Mouse (Mus musculus) 3134 (cell line): ENCODE results near the gene Ndrg2.
"Not testable (repeated sequence)": the region's sequence is repeated elsewhere in the genome, so short reads cannot be mapped to it uniquely, and the experiment has no call there.

Source experiments
- DNase-seq: peaks from one replicate; pipeline ENCODE4 v3.0.0-alpha.2; 2011; ENCODE audit warnings: low spot score; ENCODE audit not compliant: insufficient read length; ENCODE audit errors: extremely low read depth

Gene Ndrg2

DNA sequence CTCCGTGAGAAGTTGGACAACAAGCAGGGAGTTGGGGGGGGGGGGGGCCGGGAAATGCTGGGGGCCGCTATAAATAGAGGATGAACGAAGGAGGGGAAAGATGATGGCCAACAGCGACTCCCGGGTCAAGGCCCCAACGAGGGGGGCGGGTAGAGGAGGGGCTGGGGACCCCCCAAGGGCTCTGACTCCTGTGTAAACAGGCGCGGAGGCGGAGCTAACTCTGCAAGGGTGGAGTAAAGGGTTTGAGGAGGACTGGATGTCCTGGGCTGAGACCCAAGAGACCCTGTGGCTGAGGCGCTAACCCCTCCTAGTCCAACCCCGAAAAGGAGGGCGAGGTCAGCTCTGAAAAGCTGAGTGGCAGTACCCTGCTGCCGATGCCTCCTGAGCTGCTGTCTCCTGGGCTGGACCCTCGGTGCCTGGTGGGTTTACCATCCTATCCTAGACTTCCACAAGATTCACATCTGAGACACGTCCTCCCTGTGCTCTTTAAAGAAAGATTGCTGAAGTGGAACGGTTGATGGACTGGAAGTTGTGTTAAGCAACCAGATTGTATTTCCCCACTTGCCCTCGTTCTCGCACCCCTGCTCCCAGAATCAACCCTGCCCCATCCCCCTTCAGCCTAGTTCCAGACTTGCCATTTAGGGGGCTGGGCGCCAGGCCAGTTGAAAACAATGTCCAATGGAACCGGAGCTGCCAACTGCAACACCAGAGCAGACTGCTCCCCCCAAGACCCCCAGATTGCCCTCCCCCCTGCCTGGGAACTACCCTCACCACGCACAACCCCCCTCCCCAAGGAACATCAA is at the start of gene Ndrg2:
TSS of gene Ndrg2 (minus strand) at position 199 of the 803 bp plus-strand sequence.
- no peak for DNase-seq

DNA sequence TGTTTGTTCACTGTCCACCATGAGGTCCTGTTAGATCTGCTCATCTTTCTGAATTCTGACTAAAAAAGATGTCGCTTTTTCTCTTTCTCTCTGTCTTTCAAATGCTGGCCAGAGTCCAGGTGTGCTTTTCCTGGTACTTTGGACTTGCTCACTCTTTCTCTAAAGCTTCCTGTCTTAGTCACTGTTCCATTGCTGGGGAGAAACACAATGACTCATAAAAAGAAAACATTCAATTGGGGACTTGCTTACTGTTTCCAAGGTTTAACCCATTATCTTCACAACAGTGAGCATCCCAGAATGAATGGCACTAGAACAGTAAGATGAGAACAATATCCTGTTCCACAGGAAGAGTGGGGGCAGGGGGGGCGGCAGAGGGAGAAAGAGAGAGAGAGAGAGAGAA is 46.4 kb upstream of the Ndrg2 start:
- DNase-seq: no peak

DNA sequence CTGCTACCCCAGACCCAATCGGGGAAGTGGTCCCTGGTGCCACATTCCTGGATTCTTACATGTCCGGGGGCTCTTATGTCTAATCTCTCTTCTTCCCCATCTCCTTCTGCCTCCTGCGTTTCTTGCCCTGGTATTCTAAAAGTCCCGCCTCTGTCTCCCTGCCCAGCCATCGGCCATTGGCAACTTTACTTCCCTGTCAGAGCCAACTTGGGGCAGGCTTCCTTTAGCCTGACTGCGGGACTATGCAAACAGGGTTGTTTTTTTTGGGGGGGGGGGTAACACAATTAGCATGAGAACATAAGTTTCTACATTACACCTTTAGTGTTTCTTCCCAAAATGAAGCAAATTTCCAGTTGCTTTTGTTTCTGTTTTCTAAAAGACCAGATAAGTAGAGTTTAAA is 29.4 kb upstream of the Ndrg2 start:
- DNase-seq: no peak

DNA sequence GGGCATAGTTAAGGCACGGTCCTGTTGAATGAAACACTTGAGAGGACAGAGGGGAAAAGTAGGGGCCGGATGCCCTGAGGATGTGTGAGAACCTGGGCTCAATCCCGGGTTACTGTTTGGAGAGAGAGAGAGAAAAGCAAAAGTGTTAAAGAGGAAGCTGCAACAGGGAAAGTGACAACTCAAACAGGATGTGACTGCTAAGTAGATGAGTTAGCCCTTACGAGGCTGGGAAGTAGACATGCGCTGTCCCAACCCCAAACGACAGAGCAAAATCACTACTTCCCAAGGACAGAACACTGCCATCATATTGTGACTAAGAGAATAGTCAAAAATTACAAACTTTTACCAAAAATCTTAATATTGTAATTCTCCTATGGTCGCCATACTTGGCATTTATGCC is 28.3 kb upstream of the Ndrg2 start:
- DNase-seq: no peak

DNA sequence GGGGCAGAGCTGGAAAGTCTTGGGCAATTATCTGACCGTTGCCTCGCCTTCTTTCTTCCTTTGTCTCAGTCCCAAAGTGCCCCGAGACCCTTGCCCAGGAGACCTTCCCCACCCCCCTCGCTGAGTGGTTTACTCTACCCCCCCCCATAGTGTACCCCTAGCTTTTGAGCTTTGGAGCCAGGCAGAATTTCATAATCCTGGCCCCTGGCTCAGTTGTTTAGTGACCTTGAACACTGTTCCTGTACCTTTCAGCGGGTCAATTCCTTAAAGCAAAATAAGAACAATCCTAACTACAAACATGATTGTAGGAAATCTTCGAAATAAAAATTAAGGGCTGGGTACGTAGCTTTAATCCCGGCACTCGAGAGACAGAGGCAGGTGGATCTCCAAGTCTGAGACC is 27.6 kb upstream of the Ndrg2 start:
- no peak for DNase-seq

DNA sequence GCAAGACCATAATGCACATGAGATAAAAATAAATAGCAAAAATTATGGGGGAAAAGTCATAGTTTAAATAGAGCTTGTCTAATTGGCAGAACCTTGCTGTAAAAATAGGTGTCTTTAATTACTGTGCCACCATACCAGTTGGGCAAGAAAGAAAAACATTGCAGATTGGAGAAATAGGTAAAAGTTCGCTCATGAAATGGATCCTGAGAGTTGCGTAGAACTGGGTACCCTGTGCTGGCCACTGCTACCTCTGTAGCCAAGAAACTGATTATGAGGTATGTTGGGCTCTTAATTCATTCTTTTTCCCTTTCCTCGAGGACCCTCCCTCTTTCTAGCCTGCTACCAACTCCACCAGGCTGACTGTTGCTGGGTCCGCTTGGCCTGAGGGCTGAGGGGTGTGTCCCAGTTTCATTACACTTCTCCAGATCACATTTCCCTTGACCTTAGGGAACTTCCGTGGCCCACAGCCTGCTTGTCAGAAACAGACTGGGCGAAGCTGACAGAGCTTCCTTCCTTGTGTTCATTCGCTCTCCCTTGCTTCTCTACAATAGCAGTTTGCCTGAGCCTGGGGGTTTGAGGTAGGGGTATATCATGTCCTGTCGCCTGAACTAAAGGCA is 27.1 kb upstream of the Ndrg2 start:
- DNase-seq: no peak

DNA sequence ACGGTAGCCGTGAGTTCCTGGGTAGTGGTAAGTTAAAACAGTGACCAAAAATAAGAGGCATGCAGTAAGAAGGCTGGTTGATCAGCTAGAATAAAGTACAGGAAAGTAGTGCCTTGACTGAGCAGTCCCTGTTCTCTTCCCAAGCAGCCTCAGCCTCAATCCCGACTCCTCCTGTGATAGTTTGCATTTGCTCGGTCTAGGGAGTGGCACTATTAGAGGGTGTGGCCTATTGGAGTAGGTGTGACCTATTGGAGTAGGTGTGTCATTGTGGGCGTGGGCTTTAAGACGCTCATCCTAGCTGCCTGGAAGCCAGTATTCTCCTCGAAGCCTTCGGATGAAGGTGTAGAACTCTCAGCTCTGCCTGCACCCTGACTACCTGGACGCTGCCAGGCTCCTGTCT is 25.0 kb upstream of the Ndrg2 start:
- DNase-seq: no peak

DNA sequence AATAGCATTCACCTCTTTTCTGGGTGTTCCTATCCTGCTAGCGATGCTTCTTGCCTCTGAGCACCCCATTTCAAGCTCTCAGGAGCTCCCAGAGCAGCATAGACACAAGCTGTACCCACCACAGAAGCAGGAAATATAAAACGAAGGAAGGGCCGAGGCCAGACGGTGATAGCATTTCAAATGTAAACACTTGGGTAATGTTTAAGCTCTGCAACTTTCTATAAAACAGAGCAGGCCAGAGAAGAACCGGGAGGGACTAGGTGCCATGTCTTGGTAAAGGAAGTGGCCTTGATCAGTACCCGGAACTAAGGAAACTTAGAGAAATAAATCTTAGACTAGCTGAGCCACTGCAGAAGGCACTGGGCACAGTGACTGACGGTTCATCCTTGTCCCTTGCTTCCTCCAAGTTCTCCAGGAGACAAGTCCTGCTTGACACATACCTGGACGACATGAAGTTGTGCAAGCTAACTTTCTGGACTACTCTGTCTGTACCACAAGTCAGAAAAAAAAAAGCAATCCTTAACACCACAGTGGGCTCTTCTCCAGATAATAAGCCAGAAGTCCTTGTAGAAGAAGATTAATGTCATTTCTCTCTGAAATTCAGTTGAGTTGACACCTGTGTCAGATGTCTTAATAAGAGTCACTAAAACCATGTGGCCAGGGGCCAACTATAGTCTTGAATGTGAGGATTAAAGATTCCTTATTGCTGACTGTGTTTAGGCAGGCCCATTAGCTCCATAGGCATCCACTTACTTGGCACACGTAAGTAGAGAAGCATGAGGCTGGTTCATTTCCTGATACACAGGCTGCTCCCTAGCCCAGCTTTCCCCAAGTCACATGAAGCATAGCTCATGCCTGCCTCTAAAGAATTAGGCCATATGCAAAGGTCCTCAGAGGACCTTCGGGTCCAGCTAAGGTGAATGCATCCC is 18.4 kb upstream of the Ndrg2 start:
- no peak for DNase-seq

DNA sequence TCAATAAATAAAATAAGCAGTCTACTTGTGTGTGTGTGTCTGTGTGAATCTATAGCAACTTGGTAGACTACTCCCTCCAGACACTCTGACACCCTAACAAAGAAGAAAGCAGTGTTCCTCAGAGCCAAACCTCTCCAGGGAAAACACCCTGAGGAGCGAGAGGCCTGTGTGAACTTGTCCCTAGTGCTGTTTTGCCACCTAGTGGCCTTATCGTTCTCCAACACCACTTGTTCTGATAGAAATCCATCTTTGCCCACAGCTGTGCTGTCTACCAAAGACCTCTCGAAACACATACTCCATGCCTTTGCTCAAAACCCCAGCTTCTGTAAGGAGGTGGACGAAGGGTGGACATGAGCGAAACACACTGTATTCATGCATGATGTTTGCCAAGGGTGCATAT is 16.9 kb upstream of the Ndrg2 start:
- peak; percentile 25 for DNase-seq

DNA sequence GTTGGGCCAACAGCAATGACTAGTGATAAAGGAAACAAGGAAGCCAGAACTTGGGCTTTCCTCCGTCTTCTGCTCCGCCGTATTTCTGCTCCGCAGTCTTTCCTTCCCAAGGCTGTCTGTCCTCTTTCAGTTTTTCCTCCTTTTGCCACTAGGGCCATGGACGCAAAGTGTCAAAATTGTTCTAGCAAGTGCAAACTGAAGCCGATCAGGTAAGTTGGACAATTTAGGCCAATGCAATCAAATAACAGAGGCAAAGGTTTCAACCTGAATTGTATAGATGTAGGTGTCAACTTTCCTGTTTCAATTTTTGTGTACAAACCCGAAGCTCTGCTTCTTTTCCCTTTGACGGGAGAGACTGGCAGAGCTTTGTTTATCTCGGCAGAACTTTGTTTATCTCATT is 16.0 kb upstream of the Ndrg2 start:
- no peak for DNase-seq

DNA sequence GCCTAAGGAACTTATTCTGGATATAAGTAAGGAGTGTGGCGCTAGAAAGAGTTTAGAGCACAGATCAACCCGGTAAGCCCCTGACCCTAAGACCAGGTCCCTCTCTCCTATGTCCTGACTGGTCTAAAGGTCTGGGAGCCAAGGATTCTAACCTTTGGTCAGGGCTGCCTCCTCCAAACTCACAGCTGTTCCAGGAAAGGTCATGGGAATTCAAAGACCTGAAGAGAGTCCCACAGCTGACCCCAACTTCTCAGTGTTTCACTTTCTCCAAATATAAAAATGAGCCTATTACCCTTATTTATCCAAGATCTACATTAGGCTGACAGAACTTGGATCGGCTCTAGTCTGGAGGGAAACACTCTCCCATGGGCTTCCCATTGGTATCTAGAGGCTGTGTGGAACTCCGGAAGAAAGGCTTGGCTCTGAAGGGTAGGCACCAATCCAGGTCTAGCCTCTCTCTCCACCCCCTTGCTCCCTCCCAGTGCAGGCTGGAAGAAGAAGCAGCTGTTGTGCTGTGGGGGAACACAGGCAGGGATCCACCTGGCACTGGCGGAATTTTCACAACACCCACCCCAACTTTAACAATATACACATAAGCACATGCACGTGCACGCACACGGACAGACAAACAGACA is 15.5 kb upstream of the Ndrg2 start:
- no peak for DNase-seq

DNA sequence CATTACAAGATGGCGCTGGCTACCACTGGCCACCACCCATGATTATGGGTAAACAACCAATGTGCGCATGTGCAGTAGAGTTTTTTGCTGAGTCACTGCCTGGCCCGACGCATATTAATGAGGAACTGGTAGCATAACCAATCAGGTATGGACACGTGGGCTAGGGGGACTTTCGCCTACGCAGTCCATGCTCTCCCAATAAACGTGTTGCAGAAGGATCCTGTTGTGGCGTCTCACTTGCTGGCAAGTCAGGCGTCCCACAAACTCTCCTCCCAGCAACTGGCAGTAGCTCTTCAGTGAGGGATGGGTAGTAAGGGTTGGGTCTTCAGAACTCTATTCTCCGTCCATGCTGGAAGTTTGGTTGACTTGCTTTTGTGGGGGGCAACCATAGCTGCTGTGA is 13.0 kb upstream of the Ndrg2 start:
- not testable (repeated sequence) for DNase-seq

DNA sequence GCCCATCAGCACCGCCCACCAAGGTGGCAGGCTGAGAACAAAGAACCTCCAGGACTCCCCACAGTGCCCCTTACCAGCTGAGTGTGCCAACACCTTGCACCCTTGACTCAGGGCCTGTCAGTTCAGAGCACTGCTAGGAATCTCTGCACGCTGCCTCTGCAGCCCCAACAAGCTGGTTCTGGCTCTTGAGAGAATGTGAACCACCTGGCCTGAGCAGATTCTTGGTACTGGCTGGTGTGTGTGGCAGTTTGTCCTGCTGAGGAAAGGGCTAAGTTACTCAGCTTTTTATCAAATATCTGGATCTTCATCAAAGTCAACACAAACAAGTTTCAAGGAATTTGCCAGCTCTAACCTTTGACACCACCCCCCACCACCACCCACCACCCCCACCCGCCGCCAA is 9.5 kb upstream of the Ndrg2 start:
- DNase-seq: no peak

DNA sequence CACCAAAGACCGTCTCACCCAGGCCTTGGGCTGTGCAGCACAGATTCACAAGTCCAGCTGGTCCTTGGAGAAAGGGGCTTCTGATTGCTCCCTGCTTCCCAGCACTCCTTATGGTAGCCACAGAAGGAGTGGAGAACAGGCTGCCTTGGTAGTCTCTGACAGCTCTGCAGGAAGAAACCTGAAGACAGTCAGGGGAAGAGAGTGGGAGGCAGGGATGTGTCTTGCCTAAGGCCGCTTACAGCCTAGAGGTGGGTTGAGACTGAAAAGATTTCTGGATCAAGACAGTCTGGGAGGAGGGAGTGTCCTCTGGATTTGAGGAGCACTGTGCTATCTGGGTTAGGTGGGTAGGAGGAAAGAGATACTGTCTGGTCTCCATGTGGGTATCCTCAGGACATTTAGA is 9.0 kb upstream of the Ndrg2 start:
- DNase-seq: no peak

DNA sequence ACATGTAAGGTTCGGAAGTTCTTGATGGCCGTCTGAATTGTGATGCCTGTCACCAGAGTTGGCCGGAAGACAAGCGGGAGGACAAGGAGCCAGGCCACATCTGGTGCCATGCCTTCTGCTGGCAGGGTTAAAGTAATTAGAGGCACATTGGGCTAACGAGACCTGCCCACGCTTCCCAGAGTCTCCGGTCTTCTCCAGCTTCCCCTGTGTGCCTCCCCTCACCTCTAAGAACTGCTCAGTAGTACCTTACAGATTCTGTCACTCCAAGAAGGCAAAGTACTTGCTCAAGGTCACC is 8.6 kb upstream of the Ndrg2 start, which contains the start of gene Rnase13:
TSS of gene Rnase13 (minus strand) at position 203 of the 295 bp plus-strand sequence.
- DNase-seq: no peak

DNA sequence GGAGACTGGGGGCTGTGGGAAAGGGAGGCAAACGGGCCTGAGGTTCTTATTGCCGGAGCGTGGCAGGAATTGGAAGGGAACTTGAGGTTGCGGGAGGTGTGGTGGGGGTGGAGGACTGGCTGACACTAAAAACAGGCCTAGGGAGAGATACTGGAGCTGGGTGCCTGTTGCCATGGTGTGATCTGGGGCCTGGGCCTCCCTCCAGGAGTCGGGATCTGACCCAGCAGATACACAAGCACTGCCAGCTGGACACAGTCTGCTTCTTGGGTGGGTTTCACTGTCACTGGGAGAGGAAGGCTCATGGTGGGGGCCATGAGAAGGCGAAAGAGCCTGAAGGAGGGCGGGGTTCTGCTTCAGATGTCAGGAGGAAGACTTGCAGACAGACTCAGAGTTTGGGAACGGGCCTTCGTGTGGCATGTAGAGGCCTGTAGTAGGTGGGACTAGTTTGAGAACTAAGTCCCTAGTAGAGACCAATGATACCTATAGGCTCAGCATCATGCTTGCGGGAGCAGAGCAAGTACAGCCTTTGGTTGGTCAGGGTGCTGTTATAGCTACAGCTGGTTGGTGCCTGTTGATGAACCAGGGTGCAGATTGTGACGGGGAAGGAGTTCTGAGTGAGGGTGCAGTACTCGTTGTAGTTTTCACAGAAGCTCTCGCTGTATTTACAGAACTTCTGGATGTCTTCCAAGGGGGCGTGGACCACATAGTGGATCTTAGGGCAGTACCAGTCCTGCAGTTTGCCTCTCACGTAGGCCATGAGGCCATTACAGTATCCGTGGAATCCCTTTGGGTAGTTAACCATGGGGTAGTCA is 8.0 kb upstream of the Ndrg2 start:
- no peak for DNase-seq

DNA sequence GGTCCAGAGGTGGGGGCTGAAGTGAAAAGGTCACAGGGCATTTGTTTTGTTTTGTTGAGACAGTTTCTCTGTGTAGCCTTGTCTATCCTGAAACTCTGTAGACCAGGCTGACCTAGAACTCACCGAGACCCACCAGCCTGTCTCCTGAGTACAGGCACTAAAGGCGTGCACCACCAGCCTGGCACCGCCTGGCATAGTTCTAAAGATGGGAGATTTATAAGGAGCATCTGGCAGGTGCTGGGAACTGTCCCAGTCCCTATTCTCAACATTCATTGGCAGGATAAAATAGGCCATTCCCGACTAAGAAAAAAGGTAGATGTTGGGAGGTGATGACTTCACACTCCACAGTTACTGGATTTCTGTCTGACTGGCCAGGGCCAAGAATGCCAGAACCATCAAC is 5.0 kb upstream of the Ndrg2 start:
- no peak for DNase-seq

DNA sequence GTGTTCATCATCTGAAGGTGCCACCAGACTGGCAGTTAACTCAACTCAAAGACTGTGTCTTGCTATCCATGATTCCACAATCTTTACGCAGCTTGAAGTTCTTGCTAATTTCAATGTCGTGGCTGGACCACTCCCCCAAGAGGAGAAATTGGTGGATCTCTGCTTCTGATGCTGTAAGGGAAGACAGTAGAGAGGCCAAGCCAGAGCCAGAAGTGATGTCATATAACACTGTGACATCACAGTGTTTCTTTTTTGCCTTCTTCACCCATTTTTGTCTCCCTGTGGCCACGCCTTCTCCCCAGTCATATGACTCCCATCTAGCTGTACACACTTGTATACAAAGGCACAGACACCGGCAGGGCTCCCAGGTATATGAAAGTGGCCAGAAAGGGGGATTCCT is 4.2 kb upstream of the Ndrg2 start, which contains the start of gene Tppp2:
TSS of gene Tppp2 (plus strand) at position 301 of the 400 bp plus-strand sequence.
- DNase-seq: no peak

DNA sequence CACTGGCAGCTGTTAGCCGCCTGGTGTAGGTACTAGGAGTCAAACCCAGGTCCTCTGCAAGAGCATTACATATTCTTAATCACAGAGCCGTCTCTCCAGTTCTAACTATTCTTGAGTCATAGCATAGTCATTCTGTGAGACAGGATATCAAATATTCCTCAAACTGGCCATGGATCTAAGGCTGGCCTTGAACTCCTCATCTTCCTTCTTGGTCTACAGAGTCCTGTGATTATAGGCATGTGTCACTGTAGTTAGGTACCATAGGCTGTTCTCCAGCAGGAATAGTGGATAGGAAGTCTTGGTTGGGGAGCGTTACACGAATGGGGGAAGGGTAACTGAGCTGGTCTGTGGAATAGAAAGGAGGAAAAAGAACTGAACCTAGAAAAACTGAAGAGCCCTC is 2.6 kb upstream of the Ndrg2 start:
- DNase-seq: no peak

DNA sequence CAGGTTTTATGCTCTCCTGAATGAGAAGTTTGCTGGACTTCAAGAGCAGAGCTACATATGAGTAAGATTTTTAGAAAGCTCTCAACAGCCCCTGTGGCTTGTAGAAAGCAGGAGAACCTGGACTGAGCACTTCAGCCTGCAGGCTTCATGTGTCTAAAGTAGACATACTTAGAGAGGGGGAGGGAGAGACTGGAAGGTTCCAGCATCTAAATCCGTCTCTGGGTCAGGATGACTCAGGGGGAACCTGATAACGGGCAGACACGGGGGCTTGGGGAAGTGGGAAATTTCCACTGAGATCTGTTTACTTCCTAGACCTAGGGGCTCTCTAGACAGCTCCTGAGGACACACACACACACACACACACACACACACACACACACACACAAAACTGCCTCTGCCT is 1.1 kb upstream of the Ndrg2 start:
- DNase-seq: no peak
